Mouse (Mus musculus) heart, embryonic 12.5 days (tissue): Measurements from ENCODE around the gene Rps6. TPM values are rescaled to one million over a fixed set of nuclear protein-coding genes. Genes with fewer than 3 reads are reported as not detected.
"Not testable (repeated sequence)": the region's sequence is repeated elsewhere in the genome, so short reads cannot be mapped to it uniquely, and the experiment has no call there.

Experiments
- ATAC-seq: fragments of 200-750 bp; cut with Nextera tagmentation; 2 replicates; pipeline ENCODE4 v1.8.0; 2017; ENCODE audit warnings: moderate TSS enrichment, moderate library complexity; ENCODE audit not compliant: insufficient number of reproducible peaks, low FRiP score
- H3K27ac ChIP-seq: fragments of 300-500 bp; sonication (generic); 2 replicates; pipeline ENCODE4 v1.5.1; 2016; ENCODE audit warnings: mild to moderate bottlenecking, moderate library complexity; ENCODE audit not compliant: poor library complexity, severe bottlenecking
- H3K27me3 ChIP-seq: fragments of 300-500 bp; sonication (generic); replicated peaks from 2 replicates; pipeline ENCODE4 v1.6.1; 2016; ENCODE audit warnings: mild to moderate bottlenecking, moderate library complexity
- H3K36me3 ChIP-seq: fragments of 300-500 bp; sonication (generic); 2 replicates; pipeline ENCODE4 v1.6.1; 2016; ENCODE audit warnings: mild to moderate bottlenecking, moderate library complexity
- H3K4me1 ChIP-seq: fragments of 300-500 bp; sonication (generic); replicated peaks from 2 replicates; pipeline ENCODE4 v1.6.1; 2016; ENCODE audit warnings: mild to moderate bottlenecking
- H3K4me2 ChIP-seq: fragments of 300-500 bp; sonication (generic); 2 replicates; pipeline ENCODE4 v1.6.1; 2016; ENCODE audit warnings: mild to moderate bottlenecking, moderate library complexity
- H3K4me3 ChIP-seq: fragments of 300-500 bp; sonication (generic); 2 replicates; pipeline ENCODE4 v1.5.1; 2016; ENCODE audit warnings: mild to moderate bottlenecking
- H3K9ac ChIP-seq: fragments of 300-500 bp; sonication (generic); 2 replicates; pipeline ENCODE4 v1.6.1; 2016; ENCODE audit warnings: mild to moderate bottlenecking, moderate library complexity
- H3K9me3 ChIP-seq: fragments of 300-500 bp; sonication (generic); replicated peaks from 2 replicates; pipeline ENCODE4 v1.6.1; 2016; ENCODE audit warnings: mild to moderate bottlenecking, moderate library complexity
- WGBS: fragments of 180-500 bp; shearing (Covaris S2); methylation state at CpG from one replicate; pipeline ENCODE4 v1.1.7; 2016; 5-methylcytosine and 5-hydroxymethylcytosine counted together
- polyA plus RNA-seq: library from polyadenylated mRNA; unstranded; fragments of >200 nt; fragmentation: Nextera tagmentation; extraction: Ambion mirVana; gene quantifications from 2 replicates; pipeline ENCODE4 v1.2.1, GENCODE M21; 2016

The Rps6 gene
- polyA plus RNA-seq, 1 experiment from 2014 or later = 459 TPM

- Histone ChIP-seq H3K27me3 (no peaks in the 10 kb centered on the region), H3K4me3 (no peak overlapping the region), H3K4me2 (no peak overlapping the region), H3K9ac (no peak overlapping the region), H3K9me3 (no peaks in the 10 kb centered on the region), H3K27ac (0 out of 2 replicates have a peak overlapping the region, but pooled peaks have one; percentile 7), H3K4me1 (peaks cover 10% of the 10 kb centered on the region), H3K36me3 (peaks cover 50% of the 10 kb centered on the region)
- 57% methylated on average over 3 of the region's 3 CpGs for WGBS
- ATAC-seq = 0 out of 2 replicates have a peak, but pooled peaks have one; percentile 19
Measured at GRCm38 (mm10) chr4:86852018-86852417, 5.2 kb downstream of the Rps6 start.

GRCm38 (mm10) chr4:86851331-86851730 is 5.9 kb downstream of the Rps6 start:
- Histone ChIP-seq H3K4me3 (no peak overlapping the region), H3K27ac (peak overlapping the region; percentile 7; the same call in 1 of the 2 replicates), H3K4me2 (no peak overlapping the region), H3K9ac (no peak overlapping the region), H3K36me3 (peaks cover 54% of the 10 kb centered on the region), H3K9me3 (no peaks in the 10 kb centered on the region), H3K4me1 (peaks cover 13% of the 10 kb centered on the region), H3K27me3 (no peaks in the 10 kb centered on the region)
- ATAC-seq = no peak
- WGBS = 69% methylated on average over 2 of the region's 2 CpGs

- WGBS = 57% methylated on average over 2 of the region's 2 CpGs
Measured at GRCm38 (mm10) chr4:86847246-86847645, 10.0 kb downstream of the Rps6 start.

DNA sequence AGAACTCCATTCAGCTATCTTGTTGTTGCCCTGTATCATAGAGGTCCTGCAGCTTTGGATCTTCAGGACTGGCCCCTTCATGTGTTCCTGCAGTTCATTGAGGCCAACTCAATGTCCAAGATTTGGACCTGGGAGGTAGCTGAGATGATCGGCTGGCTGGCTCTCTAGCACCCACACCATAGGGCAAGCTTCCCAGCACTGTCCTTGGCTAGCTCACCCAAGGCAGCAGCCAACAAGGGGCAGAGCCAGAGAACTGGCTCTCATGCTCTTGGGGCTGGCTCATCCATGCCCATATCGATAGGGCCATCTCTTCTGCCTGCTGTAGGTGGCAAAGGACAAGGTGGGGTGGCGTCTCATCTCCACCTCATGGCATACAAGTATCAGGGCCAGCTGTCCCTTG is 11.8 kb downstream of the Rps6 start:
- peaks cover 62% of the 10 kb centered on the region for H3K36me3 ChIP-seq

More at GRCm38 (mm10) chr4:86847246-86847645, 10.0 kb downstream of the Rps6 start:
- ATAC-seq = no peak
- H3K9ac ChIP-seq = no peak overlapping the region
- no peak overlapping the region for H3K27ac ChIP-seq
- H3K4me1 ChIP-seq = peaks cover 6% of the 10 kb centered on the region
- peaks cover 54% of the 10 kb centered on the region for H3K36me3 ChIP-seq
- H3K27me3 ChIP-seq = no peaks in the 10 kb centered on the region
- no peak overlapping the region for H3K4me2 ChIP-seq
- no peaks in the 10 kb centered on the region for H3K9me3 ChIP-seq
- H3K4me3 ChIP-seq = no peak overlapping the region

DNA sequence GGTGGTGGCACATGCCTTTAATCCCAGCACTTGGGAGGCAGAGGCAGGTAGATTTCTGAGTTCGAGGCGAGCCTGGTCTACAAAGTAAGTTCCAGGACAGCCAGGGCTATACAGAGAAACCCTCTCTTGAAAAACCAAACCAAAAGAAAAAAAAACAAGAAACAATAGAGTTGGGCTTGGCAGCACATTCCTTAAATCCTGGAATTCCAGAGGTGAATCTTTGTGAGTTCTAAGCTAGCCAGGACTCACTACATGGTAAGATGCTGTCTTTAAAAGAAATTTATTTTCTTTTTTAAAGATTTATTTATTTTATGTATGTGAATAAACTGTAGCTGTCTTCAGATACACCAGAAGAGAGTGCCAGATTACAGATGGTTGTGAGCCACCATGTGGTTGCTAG is 16.1 kb downstream of the Rps6 start:
- not testable (repeated sequence) for H3K27me3 ChIP-seq, ATAC-seq, H3K27ac ChIP-seq, H3K9me3 ChIP-seq, H3K4me2 ChIP-seq, H3K4me3 ChIP-seq, H3K4me1 ChIP-seq, H3K9ac ChIP-seq
- 97% methylated on average over 2 of the region's 2 CpGs for WGBS
- peaks cover 74% of the 10 kb centered on the region for H3K36me3 ChIP-seq

More for the DNA sequence above, 11.8 kb downstream of the Rps6 start:
- Histone ChIP-seq H3K4me2 (no peak overlapping the region), H3K4me3 (no peak overlapping the region), H3K27me3 (no peaks in the 10 kb centered on the region), H3K9ac (no peak overlapping the region), H3K27ac (no peak overlapping the region), H3K9me3 (no peaks in the 10 kb centered on the region), H3K4me1 (peaks cover 6% of the 10 kb centered on the region; the same call in 1 of the 2 replicates)
- no peak for ATAC-seq
- 88% methylated on average over 3 of the region's 3 CpGs for WGBS

- no peak for ATAC-seq
- Histone ChIP-seq H3K4me1 (no peaks in the 10 kb centered on the region), H3K27me3 (no peaks in the 10 kb centered on the region), H3K9ac (no peak overlapping the region), H3K9me3 (no peaks in the 10 kb centered on the region), H3K27ac (no peak overlapping the region), H3K36me3 (peaks cover 54% of the 10 kb centered on the region), H3K4me3 (no peak overlapping the region), H3K4me2 (no peak overlapping the region)
- whole genome bisulfite sequencing = 95% methylated on average over 2 of the region's 2 CpGs
Measured at GRCm38 (mm10) chr4:86831896-86832295, 25.3 kb downstream of the Rps6 start.

- peaks cover 59% of the 10 kb centered on the region for H3K36me3 ChIP-seq
- H3K9ac ChIP-seq = no peak overlapping the region
- H3K4me3 ChIP-seq = no peak overlapping the region
- H3K27ac ChIP-seq = no peak overlapping the region
- no peaks in the 10 kb centered on the region for H3K9me3 ChIP-seq
- 67% methylated on average over 7 of the region's 7 CpGs for WGBS
- no peaks in the 10 kb centered on the region for H3K27me3 ChIP-seq
- no peak for ATAC-seq
- H3K4me2 ChIP-seq = no peak overlapping the region
- no peaks in the 10 kb centered on the region for H3K4me1 ChIP-seq
Measured at GRCm38 (mm10) chr4:86825143-86825542, 32.1 kb downstream of the Rps6 start.

- WGBS = 85% methylated on average over 2 of the region's 2 CpGs
- H3K27ac ChIP-seq = no peak overlapping the region
- H3K4me1 ChIP-seq = no peaks in the 10 kb centered on the region
- H3K4me3 ChIP-seq = no peak overlapping the region
- ATAC-seq = no peak
- H3K27me3 ChIP-seq = no peaks in the 10 kb centered on the region
- H3K9me3 ChIP-seq = no peaks in the 10 kb centered on the region
- H3K9ac ChIP-seq = no peak overlapping the region
- H3K36me3 ChIP-seq = peaks cover 52% of the 10 kb centered on the region
- no peak overlapping the region for H3K4me2 ChIP-seq
Measured at GRCm38 (mm10) chr4:86823169-86823568, 34.0 kb downstream of the Rps6 start.

DNA sequence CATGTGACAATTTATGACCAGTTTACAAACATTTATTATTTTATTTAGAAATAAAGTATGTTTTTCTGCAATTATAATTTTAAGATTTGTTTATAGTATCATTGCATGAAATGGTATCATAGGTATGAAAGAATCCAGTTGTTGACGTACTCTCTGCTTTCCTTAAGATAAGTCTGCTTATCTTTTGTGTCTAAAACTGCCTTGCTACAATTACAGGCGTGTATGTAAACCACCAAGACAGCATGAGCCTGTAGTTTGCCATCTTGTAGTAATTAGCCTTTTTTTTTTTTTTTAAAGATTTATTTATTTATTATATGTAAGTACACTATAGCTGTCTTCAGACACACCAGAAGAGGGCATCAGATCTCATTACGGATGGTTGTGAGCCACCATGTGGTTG is 42.4 kb downstream of the Rps6 start:
- Histone ChIP-seq H3K4me2 (no peak overlapping the region), H3K9me3 (no peaks in the 10 kb centered on the region), H3K4me3 (no peak overlapping the region), H3K36me3 (peaks cover 31% of the 10 kb centered on the region), H3K4me1 (no peaks in the 10 kb centered on the region), H3K9ac (no peak overlapping the region), H3K27ac (no peak overlapping the region), H3K27me3 (no peaks in the 10 kb centered on the region)
- 78% methylated on average over 3 of the region's 3 CpGs for WGBS
- no peak for ATAC-seq

- no peaks in the 10 kb centered on the region for H3K4me1 ChIP-seq
- 58% methylated on average over 2 of the region's 2 CpGs for WGBS
- no peaks in the 10 kb centered on the region for H3K27me3 ChIP-seq
- no peak overlapping the region for H3K27ac ChIP-seq
- no peak overlapping the region for H3K4me2 ChIP-seq
- no peak for ATAC-seq
- no peak overlapping the region for H3K4me3 ChIP-seq
- H3K9ac ChIP-seq = no peak overlapping the region
- peaks cover 26% of the 10 kb centered on the region for H3K36me3 ChIP-seq
- H3K9me3 ChIP-seq = no peaks in the 10 kb centered on the region
Measured at GRCm38 (mm10) chr4:86810604-86811003, 46.6 kb downstream of the Rps6 start.
